20 mouse cellular contexts compared by ENCODE assay signal in the genomic region with DNA sequence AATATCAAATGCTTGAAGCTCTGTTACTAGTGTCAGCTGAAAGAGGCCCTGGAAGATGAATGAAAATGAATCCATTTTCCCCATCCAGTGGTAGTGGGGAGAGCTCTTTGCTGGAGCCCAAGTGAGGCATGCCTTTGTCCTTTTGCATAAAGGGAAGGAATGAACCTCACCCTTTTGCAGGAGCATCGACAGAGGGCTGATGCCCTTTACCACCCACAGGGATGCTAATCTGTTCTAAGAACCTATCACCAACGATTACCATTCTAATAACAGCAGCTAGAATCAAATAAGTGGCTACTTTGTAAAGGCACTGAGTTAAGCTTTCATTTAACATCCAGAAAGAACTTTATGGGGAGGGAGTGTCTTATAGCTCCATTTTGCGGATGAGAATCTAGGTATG.
DNase-seq lines count a peak whose midpoint lies in the region; ATAC-seq lines count a peak whose summit lies in the region.
"Had no signal": no experiment of that assay in that cellular context is flagged by ENCODE, and none has a peak within 500 bp of the region (broad histone marks: within the 10 kb centered on the region; RNA-seq: fewer than 3 reads in every experiment).

No protein-coding gene starts in this region.

- H3K4me1 ChIP-seq in midbrain, embryonic 10.5 days: peaks cover 19% of the 10 kb centered on the region
- peaks cover 4% of the 10 kb centered on the region; the same call in 1 of the 2 replicates for H3K4me1 ChIP-seq in midbrain, embryonic 11.5 days (ENCODE audit: control insufficient read depth, insufficient read depth, low read length)
- peaks cover 26% of the 10 kb centered on the region for H3K4me1 ChIP-seq in forebrain, embryonic 13.5 days
- H3K4me1 ChIP-seq in midbrain, embryonic 16.5 days (ENCODE audit: control insufficient read depth, insufficient read depth, low read length): 0 out of 2 replicates have a peak, but pooled peaks cover 8% of the 10 kb centered on the region
- H3K4me1 ChIP-seq: embryonic facial prominence, embryonic 12.5 days; heart, embryonic 13.5 days; limb, embryonic 12.5 days; liver, embryonic 12.5 days had no signal

- no peaks in the 10 kb centered on the region for H3K36me3 ChIP-seq in midbrain, embryonic 10.5 days
- H3K36me3 ChIP-seq in midbrain, embryonic 11.5 days (ENCODE audit: control insufficient read depth, insufficient read depth, low read length): no peaks in the 10 kb centered on the region
- no peaks in the 10 kb centered on the region for H3K36me3 ChIP-seq in forebrain, embryonic 13.5 days (ENCODE audit: poor library complexity, severe bottlenecking)
- H3K36me3 ChIP-seq in midbrain, embryonic 16.5 days (ENCODE audit: control insufficient read depth, insufficient read depth, low read length): no peaks in the 10 kb centered on the region
- H3K36me3 ChIP-seq: embryonic facial prominence, embryonic 12.5 days; heart, embryonic 13.5 days; limb, embryonic 12.5 days; liver, embryonic 12.5 days had no signal

- 39% methylated on average over 3 of the region's 3 CpGs for WGBS in midbrain, embryonic 10.5 days
- 29% methylated on average over 3 of the region's 3 CpGs for WGBS in midbrain, embryonic 11.5 days
- 13% methylated on average over 3 of the region's 3 CpGs for WGBS in forebrain, embryonic 13.5 days
- WGBS in midbrain, embryonic 16.5 days: 27% methylated on average over 3 of the region's 3 CpGs

- H3K27me3 ChIP-seq in midbrain, embryonic 10.5 days (ENCODE audit: low read depth, poor library complexity, severe bottlenecking): no peaks in the 10 kb centered on the region
- no peaks in the 10 kb centered on the region for H3K27me3 ChIP-seq in midbrain, embryonic 11.5 days (ENCODE audit: control insufficient read depth, insufficient read depth, low read length)
- no peaks in the 10 kb centered on the region for H3K27me3 ChIP-seq in forebrain, embryonic 13.5 days
- H3K27me3 ChIP-seq in midbrain, embryonic 16.5 days (ENCODE audit: control insufficient read depth, insufficient read depth, low read depth, low read length): no peaks in the 10 kb centered on the region
- H3K27me3 ChIP-seq: embryonic facial prominence, embryonic 12.5 days; heart, embryonic 13.5 days; limb, embryonic 12.5 days; liver, embryonic 12.5 days; Patski had no signal

- H3K4me2 ChIP-seq in midbrain, embryonic 11.5 days: no peak overlapping the region
- H3K4me2 ChIP-seq in forebrain, embryonic 13.5 days: no peak overlapping the region
- no peak overlapping the region for H3K4me2 ChIP-seq in midbrain, embryonic 16.5 days (ENCODE audit: low read length)
- H3K4me2 ChIP-seq: embryonic facial prominence, embryonic 12.5 days; heart, embryonic 13.5 days; limb, embryonic 12.5 days; liver, embryonic 12.5 days; lung, embryonic 14.5 days had no signal

- no peaks in the 10 kb centered on the region for H3K9me3 ChIP-seq in midbrain, embryonic 10.5 days (replicated peaks)
- no peaks in the 10 kb centered on the region for H3K9me3 ChIP-seq in midbrain, embryonic 11.5 days (ENCODE audit: control insufficient read depth, low read length)
- H3K9me3 ChIP-seq in forebrain, embryonic 13.5 days (replicated peaks): no peaks in the 10 kb centered on the region
- H3K9me3 ChIP-seq in midbrain, embryonic 16.5 days (replicated peaks; ENCODE audit: control insufficient read depth, low read length, poor library complexity, severe bottlenecking): no peaks in the 10 kb centered on the region
- H3K9me3 ChIP-seq: embryonic facial prominence, embryonic 12.5 days; heart, embryonic 13.5 days; limb, embryonic 12.5 days; liver, embryonic 12.5 days had no signal

- DNase-seq in midbrain, embryonic 10.5 days (ENCODE audit: low spot score): no peak
- DNase-seq in midbrain, embryonic 11.5 days (ENCODE audit: low spot score, missing footprints): no peak
- peak; percentile 26 for DNase-seq in WW6 (ENCODE audit: low read depth, low spot score)
- no peak for DNase-seq in layer of hippocampus, adult 8-10 months (ENCODE audit: low spot score in 2 of 2)
- DNase-seq: cerebellum, adult 9-10 months; gastrocnemius, postnatal 14 days; heart, adult 18-20 months; kidney, adult 9 months; lung, embryonic 14.5 days; lung, postnatal 4 days; right cerebral cortex, adult 18-20 months had no signal

- 0 out of 2 replicates have a peak overlapping the region, but pooled peaks have one; percentile 28 for H3K27ac ChIP-seq in midbrain, embryonic 10.5 days (replicated peaks)
- no peak overlapping the region for H3K27ac ChIP-seq in midbrain, embryonic 11.5 days (ENCODE audit: low read depth, low read length)
- H3K27ac ChIP-seq in forebrain, embryonic 13.5 days: peak overlapping the region; percentile 68
- H3K27ac ChIP-seq in midbrain, embryonic 16.5 days (ENCODE audit: low read length): 0 out of 2 replicates have a peak overlapping the region, but pooled peaks have one; percentile 19
- H3K27ac ChIP-seq: embryonic facial prominence, embryonic 12.5 days; heart, embryonic 13.5 days; limb, embryonic 12.5 days; liver, embryonic 12.5 days had no signal

- ATAC-seq in midbrain, embryonic 11.5 days (ENCODE audit: low FRiP score): no peak
- ATAC-seq in forebrain, embryonic 13.5 days: no peak
- no peak for ATAC-seq in midbrain, embryonic 16.5 days
- no peak for ATAC-seq in frontal cortex, adult (ENCODE audit: low TSS enrichment)
- ATAC-seq: liver, embryonic 12.5 days; Patski had no signal

- no peak overlapping the region for H3K4me3 ChIP-seq in midbrain, embryonic 10.5 days
- H3K4me3 ChIP-seq in midbrain, embryonic 11.5 days (ENCODE audit: low read depth, low read length): no peak overlapping the region
- H3K4me3 ChIP-seq in forebrain, embryonic 13.5 days: no peak overlapping the region
- H3K4me3 ChIP-seq in midbrain, embryonic 16.5 days (ENCODE audit: low read depth, low read length): no peak overlapping the region
- H3K4me3 ChIP-seq: embryonic facial prominence, embryonic 12.5 days; erythroblast, embryonic 14.5 days; heart, embryonic 13.5 days; limb, embryonic 12.5 days; liver, embryonic 12.5 days had no signal

- H3K9ac ChIP-seq in midbrain, embryonic 11.5 days (ENCODE audit: low read length): no peak overlapping the region
- H3K9ac ChIP-seq in forebrain, embryonic 13.5 days: no peak overlapping the region
- no peak overlapping the region for H3K9ac ChIP-seq in midbrain, embryonic 16.5 days (ENCODE audit: low read depth, low read length)
- H3K9ac ChIP-seq: embryonic facial prominence, embryonic 12.5 days; heart, embryonic 13.5 days; limb, embryonic 12.5 days; liver, embryonic 12.5 days; lung, embryonic 14.5 days had no signal
